Mouse (Mus musculus): ENCODE measurements around the gene Nedd8. TPM values are rescaled to one million over a fixed set of nuclear protein-coding genes. Genes with fewer than 3 reads are reported as not detected.

Nedd8 gene
- 548 and 555 TPM in 2 replicates for polyA plus RNA-seq (2015; fragmentation: Nextera tagmentation; extraction: Ambion mirVana)

DNA sequence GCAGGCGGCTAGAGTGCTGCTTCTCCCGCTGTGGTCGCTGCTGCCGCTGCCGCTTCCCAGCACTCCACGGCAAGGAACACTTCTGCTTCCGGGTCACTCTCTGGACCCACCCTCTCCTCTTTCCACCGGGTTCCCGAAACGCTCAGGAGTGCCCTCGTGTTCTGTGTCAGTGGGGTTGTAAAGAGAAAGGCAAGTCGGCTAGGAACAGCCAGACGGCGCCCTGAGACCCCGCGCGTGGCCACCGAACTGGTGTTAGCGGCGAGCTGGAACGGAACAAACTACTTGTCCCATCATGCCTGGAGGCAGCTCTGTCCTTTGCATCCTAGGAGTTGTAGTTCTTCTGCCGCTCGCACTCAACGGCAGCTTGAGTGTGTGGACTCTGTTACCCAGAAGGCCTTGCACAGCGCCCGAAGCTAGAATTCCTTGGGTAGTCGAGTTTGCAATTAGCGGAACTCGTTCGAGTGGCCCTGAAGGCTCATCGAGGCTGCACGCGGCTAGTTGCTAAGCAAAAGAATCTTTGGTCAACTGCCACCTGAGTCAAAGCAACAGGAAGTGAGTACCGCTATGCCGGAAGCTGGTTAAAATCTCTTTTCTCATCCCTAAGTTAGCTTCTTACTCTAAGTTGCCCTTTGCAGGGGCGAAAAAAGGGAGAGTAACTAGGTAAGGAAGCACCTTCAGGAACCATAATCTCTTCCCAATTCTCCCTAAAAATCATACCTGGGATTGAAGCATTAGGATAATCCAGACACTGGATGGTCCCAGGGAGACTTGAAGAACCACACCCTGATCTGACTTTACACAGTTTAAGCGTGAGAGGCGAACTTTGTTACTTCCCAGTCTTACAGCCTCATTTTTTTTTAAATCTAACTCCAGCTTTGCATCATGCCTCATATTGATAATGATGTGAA, at the start of gene Nedd8, which contains the start of gene Gmpr2:
Nedd8 (minus strand) TSS at position 292 of the 908 bp plus-strand sequence.
Gmpr2 (plus strand) TSS at position 109 of the 908 bp plus-strand sequence.
- peaks cover 35% of the 10 kb centered on the region for H3K36me3 ChIP-seq
- under 1% methylated on average over 38 of the region's 38 CpGs for WGBS
- H3K27me3 ChIP-seq, result no peaks in the 10 kb centered on the region
- ATAC-seq (ENCODE audit: insufficient number of reproducible peaks, low FRiP score, low TSS enrichment, low read depth), result peak; percentile 98
- peaks cover 18% of the 10 kb centered on the region for H3K4me1 ChIP-seq
- H3K4me2 ChIP-seq (replicated peaks), result peak within 1 kb of the TSS; percentile 74
- peak within 1 kb of the TSS; percentile 94 for H3K27ac ChIP-seq (replicated peaks)
- H3K9me3 ChIP-seq (replicated peaks), result no peaks in the 10 kb centered on the region
- H3K4me3 ChIP-seq (replicated peaks), result peak within 1 kb of the TSS; percentile 66
- peak within 1 kb of the TSS; percentile 76 for H3K9ac ChIP-seq

DNA sequence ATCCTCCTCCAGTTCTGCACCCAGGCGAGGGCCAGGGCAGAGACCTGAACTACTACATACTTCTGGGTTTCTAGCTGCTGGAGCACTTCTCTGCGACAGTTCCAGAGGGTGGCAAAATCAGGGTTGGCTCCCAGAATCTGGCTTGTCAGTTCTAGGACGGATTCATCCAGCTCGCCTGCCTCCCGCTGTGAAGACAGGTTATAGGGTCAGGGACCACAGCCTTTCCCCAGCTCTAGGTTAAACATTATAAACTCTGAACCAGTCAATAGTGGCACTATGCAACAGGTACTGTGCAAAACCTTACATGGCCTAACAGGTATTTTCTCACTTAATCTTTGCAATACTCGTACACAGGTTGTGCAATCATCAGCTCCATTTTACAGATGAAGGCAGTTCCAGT, 49.2 kb upstream of the Nedd8 start:
- H3K9me3 ChIP-seq (replicated peaks), result no peaks in the 10 kb centered on the region
- peaks cover 16% of the 10 kb centered on the region; the same call in 1 of the 2 replicates for H3K4me1 ChIP-seq
- H3K27me3 ChIP-seq, result no peaks in the 10 kb centered on the region
- H3K27ac ChIP-seq (replicated peaks), result peak overlapping the region; percentile 83; the same call in 1 of the 2 replicates
- WGBS, result 71% methylated on average over 6 of the region's 6 CpGs
- no peak for ATAC-seq (ENCODE audit: insufficient number of reproducible peaks, low FRiP score, low TSS enrichment, low read depth)
- H3K36me3 ChIP-seq, result peaks cover 36% of the 10 kb centered on the region
- 0 out of 2 replicates have a peak overlapping the region, but pooled peaks have one; percentile 69 for H3K9ac ChIP-seq
- peak overlapping the region; percentile 93 for H3K4me3 ChIP-seq (replicated peaks)
- H3K4me2 ChIP-seq (replicated peaks), result peak overlapping the region; percentile 75

DNA sequence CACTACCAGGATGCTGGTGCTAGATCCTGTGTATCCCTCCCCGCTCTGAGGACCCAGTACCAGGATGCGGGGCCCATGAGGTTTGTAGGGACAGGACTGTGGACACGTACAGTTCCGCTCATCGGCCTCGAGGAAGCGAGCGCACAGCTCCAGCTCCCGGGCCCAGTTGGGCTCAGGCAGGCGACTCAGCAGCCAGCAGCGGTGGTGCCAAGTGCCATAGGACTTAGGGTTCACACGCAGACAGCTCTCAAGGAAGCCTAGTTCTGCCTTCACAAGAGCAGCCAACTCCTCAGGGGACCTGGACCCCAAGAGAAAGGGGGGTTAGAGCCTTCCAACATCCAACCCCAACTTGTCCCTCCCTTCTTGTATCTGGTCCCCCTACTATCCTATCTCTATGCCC, 48.7 kb upstream of the Nedd8 start:
- Histone ChIP-seq H3K36me3 (peaks cover 36% of the 10 kb centered on the region), H3K4me3 (replicated peaks) (peak overlapping the region; percentile 93; the same call in 1 of the 2 replicates), H3K9me3 (replicated peaks) (no peaks in the 10 kb centered on the region), H3K27me3 (no peaks in the 10 kb centered on the region), H3K4me1 (peaks cover 16% of the 10 kb centered on the region; the same call in 1 of the 2 replicates), H3K4me2 (replicated peaks) (no peak overlapping the region), H3K27ac (replicated peaks) (no peak overlapping the region), H3K9ac (no peak overlapping the region)
- no peak for ATAC-seq (ENCODE audit: insufficient number of reproducible peaks, low FRiP score, low TSS enrichment, low read depth)
- WGBS, result 88% methylated on average over 12 of the region's 12 CpGs

DNA sequence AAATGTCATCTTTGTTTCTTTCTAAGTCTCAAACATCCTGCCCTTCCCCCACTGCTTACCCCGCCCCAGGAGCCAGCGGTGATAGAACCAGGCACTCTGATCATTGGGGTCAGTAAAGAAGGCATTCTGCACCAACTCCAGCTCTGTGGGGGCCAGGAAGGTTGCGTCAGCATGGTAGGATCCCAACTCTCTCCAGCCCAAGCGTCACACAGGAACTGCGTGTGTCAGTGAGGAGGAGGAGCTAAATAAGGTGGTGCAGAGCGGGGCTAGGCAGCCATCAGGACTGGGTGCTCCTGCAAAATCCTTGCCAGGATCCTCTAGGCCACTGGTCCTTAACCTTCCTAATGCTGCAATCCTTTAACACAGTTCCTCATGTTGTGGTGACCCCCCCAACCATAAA, 47.8 kb upstream of the Nedd8 start:
- Histone ChIP-seq H3K9ac (no peak overlapping the region), H3K9me3 (replicated peaks) (no peaks in the 10 kb centered on the region), H3K4me1 (peaks cover 19% of the 10 kb centered on the region), H3K27ac (replicated peaks) (no peak overlapping the region), H3K4me2 (replicated peaks) (no peak overlapping the region), H3K4me3 (replicated peaks) (no peak overlapping the region), H3K27me3 (no peaks in the 10 kb centered on the region), H3K36me3 (peaks cover 36% of the 10 kb centered on the region)
- no peak for ATAC-seq (ENCODE audit: insufficient number of reproducible peaks, low FRiP score, low TSS enrichment, low read depth)
- WGBS, result 91% methylated on average over 6 of the region's 6 CpGs

DNA sequence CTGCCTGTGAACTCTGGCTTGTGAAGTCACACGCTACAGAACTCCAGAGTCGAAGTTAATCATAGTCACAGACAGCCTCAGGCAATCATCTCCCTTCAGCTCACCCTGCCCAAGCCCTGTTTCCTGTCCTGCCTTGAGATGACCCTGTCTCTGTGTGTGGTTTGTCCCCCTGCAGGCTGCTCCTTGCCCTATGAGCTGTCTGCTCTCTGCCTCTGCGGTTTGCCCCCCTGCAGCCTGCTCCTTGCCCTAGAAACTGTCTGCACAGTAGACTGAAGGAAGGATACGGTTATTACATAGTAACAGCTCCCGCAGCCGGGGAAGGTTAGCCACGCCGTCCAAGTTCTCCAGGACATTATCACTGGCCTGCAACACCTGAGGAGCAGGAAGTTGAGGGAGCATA, 45.0 kb upstream of the Nedd8 start:
- ATAC-seq (ENCODE audit: insufficient number of reproducible peaks, low FRiP score, low TSS enrichment, low read depth), result no peak
- no peak overlapping the region for H3K9ac ChIP-seq
- WGBS, result 43% methylated on average over 8 of the region's 8 CpGs
- H3K4me2 ChIP-seq (replicated peaks), result no peak overlapping the region
- H3K27me3 ChIP-seq, result peaks cover 10% of the 10 kb centered on the region; the same call in 1 of the 2 replicates
- H3K4me1 ChIP-seq, result peaks cover 28% of the 10 kb centered on the region
- H3K4me3 ChIP-seq (replicated peaks), result no peak overlapping the region
- H3K27ac ChIP-seq (replicated peaks), result no peak overlapping the region
- H3K9me3 ChIP-seq (replicated peaks), result no peaks in the 10 kb centered on the region
- peaks cover 36% of the 10 kb centered on the region for H3K36me3 ChIP-seq

DNA sequence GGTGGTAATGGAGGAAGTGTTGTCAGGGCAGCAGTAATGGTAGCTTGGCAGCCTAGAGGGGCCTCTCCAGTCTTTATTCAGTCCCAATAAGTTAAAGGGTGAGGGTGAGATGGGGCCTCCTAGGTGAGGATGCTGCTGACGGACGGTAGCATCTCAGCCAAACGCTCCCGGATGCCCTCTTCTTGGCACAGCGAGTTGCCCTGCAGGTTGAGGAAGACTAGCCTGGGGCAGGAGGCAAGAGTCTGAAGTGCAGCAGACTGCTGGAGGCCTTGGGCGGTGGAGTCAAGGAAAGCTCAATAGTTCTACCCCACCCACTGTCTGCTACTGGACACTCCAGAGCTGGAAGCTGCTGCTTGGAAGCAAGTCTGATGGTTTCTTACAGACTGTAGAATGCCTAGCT, 44.3 kb upstream of the Nedd8 start:
- 86% methylated on average over 6 of the region's 6 CpGs for WGBS
- Histone ChIP-seq H3K27ac (replicated peaks) (no peak overlapping the region), H3K4me2 (replicated peaks) (no peak overlapping the region), H3K36me3 (peaks cover 36% of the 10 kb centered on the region), H3K27me3 (peaks cover 10% of the 10 kb centered on the region; the same call in 1 of the 2 replicates), H3K9ac (no peak overlapping the region), H3K9me3 (replicated peaks) (no peaks in the 10 kb centered on the region), H3K4me3 (replicated peaks) (no peak overlapping the region), H3K4me1 (peaks cover 24% of the 10 kb centered on the region)
- no peak for ATAC-seq (ENCODE audit: insufficient number of reproducible peaks, low FRiP score, low TSS enrichment, low read depth)

DNA sequence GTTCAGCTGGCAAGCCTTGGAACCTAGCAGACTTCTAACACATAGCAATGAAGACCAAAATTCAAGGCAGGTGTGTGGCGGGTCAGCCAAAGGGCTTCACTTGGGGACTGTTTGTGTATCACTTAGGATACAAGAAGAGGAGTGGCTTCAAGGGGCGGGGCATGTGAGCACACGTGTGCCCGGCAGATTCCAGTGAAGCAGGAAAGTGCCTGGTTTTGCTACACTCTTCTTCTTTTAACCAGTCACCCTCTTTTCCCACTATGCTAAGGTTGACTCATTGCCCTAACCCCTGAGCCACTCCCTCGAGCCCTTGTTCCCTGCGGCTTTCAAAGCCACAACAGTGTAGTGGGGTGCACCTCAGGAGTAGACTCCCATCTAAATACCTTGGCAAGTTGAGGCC, 43.0 kb upstream of the Nedd8 start:
- ATAC-seq (ENCODE audit: insufficient number of reproducible peaks, low FRiP score, low TSS enrichment, low read depth), result no peak
- peaks cover 10% of the 10 kb centered on the region; the same call in 1 of the 2 replicates for H3K27me3 ChIP-seq
- peaks cover 19% of the 10 kb centered on the region for H3K4me1 ChIP-seq
- H3K9me3 ChIP-seq (replicated peaks), result no peaks in the 10 kb centered on the region
- H3K27ac ChIP-seq (replicated peaks), result peak overlapping the region; percentile 58
- 23% methylated on average over 6 of the region's 6 CpGs for WGBS
- H3K4me3 ChIP-seq (replicated peaks), result no peak overlapping the region
- H3K4me2 ChIP-seq (replicated peaks), result no peak overlapping the region
- H3K9ac ChIP-seq, result no peak overlapping the region
- H3K36me3 ChIP-seq, result peaks cover 33% of the 10 kb centered on the region

DNA sequence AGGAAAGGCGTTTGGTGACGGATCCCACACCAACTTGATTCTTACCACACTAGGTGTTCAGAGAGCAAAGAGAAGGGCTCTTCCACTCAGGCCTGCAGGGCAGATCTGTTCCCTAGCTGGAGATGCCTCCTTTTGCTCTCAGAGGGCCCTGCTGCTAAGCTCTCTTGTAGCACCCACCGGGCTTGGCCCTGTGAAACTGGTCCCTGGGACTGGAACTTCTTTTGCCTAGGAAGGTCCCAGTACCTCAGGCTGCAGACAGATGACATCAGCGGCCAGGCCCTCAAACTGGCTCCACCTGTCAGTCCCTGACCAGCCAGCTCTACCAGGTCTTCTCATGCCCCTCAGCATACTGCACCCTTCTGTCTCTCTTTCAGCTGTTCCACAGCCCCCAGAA, 41.8 kb upstream of the Nedd8 start, which contains the start of gene Tgm1:
Tgm1 (minus strand) TSS at position 198 of the 394 bp plus-strand sequence.
- Histone ChIP-seq H3K36me3 (peaks cover 22% of the 10 kb centered on the region), H3K4me1 (peaks cover 19% of the 10 kb centered on the region), H3K27ac (replicated peaks) (peak within 1 kb of the TSS; percentile 74), H3K9me3 (replicated peaks) (no peaks in the 10 kb centered on the region), H3K27me3 (peaks cover 10% of the 10 kb centered on the region; the same call in 1 of the 2 replicates), H3K4me2 (replicated peaks) (peak within 1 kb of the TSS; percentile 41), H3K4me3 (replicated peaks) (peak within 1 kb of the TSS; percentile 23), H3K9ac (no peak within 1 kb of the TSS; the same call in 1 of the 2 replicates)
- 24% methylated on average over 4 of the region's 4 CpGs for WGBS
- ATAC-seq (ENCODE audit: insufficient number of reproducible peaks, low FRiP score, low TSS enrichment, low read depth), result no peak

DNA sequence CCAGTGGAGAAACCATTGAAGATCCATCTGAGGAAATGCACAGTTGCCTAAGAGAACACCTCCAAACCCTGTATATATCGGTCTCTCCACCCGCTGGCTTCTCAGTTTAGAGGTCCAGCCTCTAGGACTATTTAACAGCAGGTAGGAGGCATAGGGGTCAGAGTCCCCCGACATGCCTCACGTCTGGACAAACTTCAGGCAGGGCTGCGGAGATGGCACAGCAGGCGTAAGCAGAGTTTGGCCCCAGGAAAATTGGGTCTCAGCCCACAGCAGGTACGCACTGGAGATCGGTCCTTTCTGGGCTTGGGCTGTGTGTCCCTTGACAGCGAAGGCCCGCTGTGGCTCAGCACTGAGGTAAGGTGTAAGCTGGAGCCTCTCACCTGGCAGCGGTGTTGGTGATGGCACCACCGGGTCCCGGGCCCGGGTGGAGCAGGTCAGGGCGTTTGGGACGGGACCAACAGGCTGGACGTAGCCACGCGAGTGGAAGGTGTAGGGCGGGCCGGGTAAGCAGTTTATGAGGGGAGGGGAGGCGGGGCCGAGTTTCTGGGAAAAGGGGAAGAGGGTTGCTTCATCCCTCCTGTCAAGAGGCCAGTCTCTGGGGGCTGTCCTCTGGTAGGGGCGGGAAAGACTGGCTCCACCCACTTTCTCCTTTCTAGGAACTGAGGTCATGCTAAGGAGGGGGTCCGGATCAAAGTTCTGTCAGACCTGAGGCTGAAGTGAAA, 41.2 kb upstream of the Nedd8 start:
- H3K9ac ChIP-seq, result no peak overlapping the region; the same call in 1 of the 2 replicates
- peak overlapping the region; percentile 23 for H3K4me3 ChIP-seq (replicated peaks)
- H3K27me3 ChIP-seq, result peaks cover 10% of the 10 kb centered on the region; the same call in 1 of the 2 replicates
- peaks cover 19% of the 10 kb centered on the region for H3K4me1 ChIP-seq
- no peak for ATAC-seq (ENCODE audit: insufficient number of reproducible peaks, low FRiP score, low TSS enrichment, low read depth)
- 14% methylated on average over 25 of the region's 25 CpGs for WGBS
- no peaks in the 10 kb centered on the region for H3K9me3 ChIP-seq (replicated peaks)
- H3K27ac ChIP-seq (replicated peaks), result peak overlapping the region; percentile 74
- H3K4me2 ChIP-seq (replicated peaks), result peak overlapping the region; percentile 41
- peaks cover 16% of the 10 kb centered on the region for H3K36me3 ChIP-seq

DNA sequence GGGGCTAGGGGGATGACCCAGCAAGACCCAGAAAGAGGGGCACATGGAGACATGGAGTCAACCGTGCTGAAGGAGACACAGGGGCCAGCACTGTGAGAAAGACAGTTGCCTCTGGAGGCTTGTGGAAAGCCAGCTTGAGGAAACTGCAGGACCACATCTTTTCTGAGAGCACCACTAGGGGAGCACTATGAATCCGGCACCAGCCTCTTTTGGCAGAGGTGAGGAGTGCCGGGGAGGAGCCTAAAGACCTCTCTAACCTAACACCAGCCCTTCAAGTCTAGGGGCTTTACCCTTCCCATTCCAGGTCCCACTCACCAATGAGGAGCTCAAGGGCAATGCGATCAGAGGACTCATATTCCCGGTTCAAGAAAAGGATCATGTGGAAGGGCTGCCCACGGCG, 39.9 kb upstream of the Nedd8 start:
- WGBS, result 74% methylated on average over 7 of the region's 7 CpGs
- Histone ChIP-seq H3K27ac (replicated peaks) (no peak overlapping the region), H3K27me3 (peaks cover 10% of the 10 kb centered on the region; the same call in 1 of the 2 replicates), H3K4me2 (replicated peaks) (no peak overlapping the region), H3K4me1 (peaks cover 19% of the 10 kb centered on the region), H3K4me3 (replicated peaks) (0 out of 2 replicates have a peak overlapping the region, but pooled peaks have one; percentile 7), H3K9me3 (replicated peaks) (no peaks in the 10 kb centered on the region), H3K36me3 (peaks cover 6% of the 10 kb centered on the region), H3K9ac (no peak overlapping the region)
- ATAC-seq (ENCODE audit: insufficient number of reproducible peaks, low FRiP score, low TSS enrichment, low read depth), result no peak

DNA sequence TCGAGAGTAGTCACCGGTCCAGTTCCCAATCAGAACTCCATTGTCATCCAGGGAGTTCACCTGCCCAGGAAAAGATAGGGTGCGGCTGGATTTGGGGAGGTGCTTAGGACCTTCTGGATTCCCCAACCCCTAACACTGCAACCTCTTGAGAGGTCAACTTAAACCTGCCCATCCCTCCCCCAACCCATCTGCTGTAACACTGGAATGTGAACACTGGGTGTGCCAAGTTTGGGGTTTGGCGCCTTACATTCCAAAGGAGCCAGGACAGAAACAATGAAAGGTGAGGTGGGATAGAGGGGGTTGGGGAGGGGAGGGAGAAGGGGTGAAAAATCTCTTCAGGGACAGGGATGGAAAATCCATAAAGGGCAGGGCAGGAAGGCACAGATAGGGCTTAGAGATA, 37.6 kb upstream of the Nedd8 start:
- no peak overlapping the region for H3K27ac ChIP-seq (replicated peaks)
- ATAC-seq (ENCODE audit: insufficient number of reproducible peaks, low FRiP score, low TSS enrichment, low read depth), result no peak
- WGBS, result 80% methylated on average over 4 of the region's 4 CpGs
- H3K4me3 ChIP-seq (replicated peaks), result no peak overlapping the region
- no peaks in the 10 kb centered on the region for H3K36me3 ChIP-seq
- peaks cover 13% of the 10 kb centered on the region for H3K4me1 ChIP-seq
- H3K27me3 ChIP-seq, result peaks cover 10% of the 10 kb centered on the region; the same call in 1 of the 2 replicates
- no peak overlapping the region for H3K9ac ChIP-seq
- H3K9me3 ChIP-seq (replicated peaks), result no peaks in the 10 kb centered on the region
- H3K4me2 ChIP-seq (replicated peaks), result no peak overlapping the region
